Mouse (Mus musculus) kidney, embryonic 14.5 days (tissue): Measurements from ENCODE around the gene Tspan4. TPM values are rescaled to one million over a fixed set of nuclear protein-coding genes. Genes with fewer than 3 reads are reported as not detected.

ENCODE experiments used
- ATAC-seq: fragments of 200-750 bp; cut with Nextera tagmentation; 2 replicates; pipeline ENCODE4 v1.8.0; 2017; ENCODE audit warnings: moderate number of reproducible peaks, mild to moderate bottlenecking, moderate TSS enrichment, moderate library complexity; ENCODE audit not compliant: low FRiP score, low TSS enrichment
- H3K27ac ChIP-seq: fragments of 300-500 bp; sonication (generic); 2 replicates; pipeline ENCODE4 v1.5.1; 2014; ENCODE audit warnings: low read depth, mild to moderate bottlenecking, low read length, moderate library complexity, mixed read lengths
- H3K27me3 ChIP-seq: fragments of 300-500 bp; sonication (generic); 2 replicates; pipeline ENCODE4 v1.6.1; 2014; ENCODE audit warnings: mild to moderate bottlenecking, low read length; ENCODE audit not compliant: control insufficient read depth, insufficient read depth
- H3K36me3 ChIP-seq: fragments of 300-500 bp; sonication (generic); 2 replicates; pipeline ENCODE4 v1.6.1; 2014; ENCODE audit warnings: low read length, mixed read lengths; ENCODE audit not compliant: control insufficient read depth, insufficient read depth
- H3K4me1 ChIP-seq: fragments of 300-500 bp; sonication (generic); 2 replicates; pipeline ENCODE4 v1.6.1; 2014; ENCODE audit warnings: low read length, mixed read lengths; ENCODE audit not compliant: control insufficient read depth, insufficient read depth
- H3K4me2 ChIP-seq: fragments of 300-500 bp; sonication (generic); replicated peaks from 2 replicates; pipeline ENCODE4 v1.6.1; 2014; ENCODE audit warnings: low read depth, mild to moderate bottlenecking, low read length
- H3K4me3 ChIP-seq: fragments of 300-500 bp; sonication (generic); 2 replicates; pipeline ENCODE4 v1.5.1; 2014; ENCODE audit warnings: mild to moderate bottlenecking, low read length
- H3K9ac ChIP-seq: fragments of 300-500 bp; sonication (generic); 2 replicates; pipeline ENCODE4 v1.6.1; 2014; ENCODE audit warnings: low read depth, mild to moderate bottlenecking, low read length, moderate library complexity
- H3K9me3 ChIP-seq: fragments of 300-500 bp; sonication (generic); 2 replicates; pipeline ENCODE4 v1.6.1; 2016; ENCODE audit warnings: low read length; ENCODE audit not compliant: control insufficient read depth
- WGBS: fragments of 180-500 bp; shearing (Covaris S2); extraction: QIAGEN DNeasy Blood & Tissue Kit; methylation state at CpG from one replicate; pipeline ENCODE4 v1.1.7; 2014; 5-methylcytosine and 5-hydroxymethylcytosine counted together
- polyA plus RNA-seq: library from polyadenylated mRNA; unstranded; fragments of >200 nt; fragmentation: Nextera tagmentation; extraction: Ambion mirVana; gene quantifications from 2 replicates; pipeline ENCODE4 v1.2.1, GENCODE M21; 2014

Gene Tspan4
- polyA plus RNA-seq, 1 experiment from 2014 or later = 90.2 TPM

DNA sequence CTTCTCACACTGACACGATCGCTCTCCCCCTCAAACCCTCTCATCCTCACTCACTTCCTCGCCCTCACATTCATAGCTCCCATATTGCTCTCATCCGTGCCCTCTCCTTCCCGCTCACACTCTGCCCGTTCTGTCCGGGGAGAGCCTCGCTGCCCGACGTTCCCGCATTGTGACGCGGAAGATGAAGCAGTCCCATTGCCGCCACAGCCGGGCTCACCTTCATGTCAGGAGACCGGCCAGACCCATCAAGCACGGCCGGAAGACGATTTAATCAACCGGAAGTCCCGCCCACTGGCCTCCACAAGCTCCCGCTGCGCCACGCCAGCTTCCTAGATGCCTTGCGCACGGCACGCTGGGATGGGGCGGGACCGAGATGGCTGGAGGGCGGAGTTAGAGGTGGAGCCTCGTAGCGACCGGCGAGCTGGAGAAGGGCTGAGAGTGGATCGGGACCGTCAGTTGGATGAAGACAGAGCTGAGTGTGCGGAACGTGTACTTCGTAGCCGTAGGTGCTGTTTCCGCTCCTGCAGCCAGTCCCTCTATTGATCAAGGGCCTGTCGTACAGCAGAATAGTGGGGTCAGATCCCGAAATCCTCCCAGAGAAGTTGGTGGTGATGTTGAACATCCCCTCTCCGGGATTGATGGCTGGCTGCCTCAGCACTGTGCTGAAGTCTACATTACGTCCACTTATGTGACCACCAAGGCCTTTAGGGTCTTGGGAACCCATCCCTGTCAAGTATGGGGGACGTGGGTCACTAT, 64.7 kb downstream of the Tspan4 start, which contains the start of gene Chid1:
Chid1 (minus strand) TSS at position 302 of the 756 bp plus-strand sequence.
- 1% methylated on average over 46 of the region's 46 CpGs for WGBS
- H3K36me3 ChIP-seq = no peaks in the 10 kb centered on the region
- H3K4me1 ChIP-seq = peaks cover 12% of the 10 kb centered on the region
- no peaks in the 10 kb centered on the region for H3K9me3 ChIP-seq
- peak within 1 kb of the TSS; percentile 70 for H3K9ac ChIP-seq
- ATAC-seq = peak; percentile 98
- H3K4me2 ChIP-seq = peak within 1 kb of the TSS; percentile 81
- H3K4me3 ChIP-seq = peak within 1 kb of the TSS; percentile 59
- H3K27ac ChIP-seq = peak within 1 kb of the TSS; percentile 57; the same call in 1 of the 2 replicates
- H3K27me3 ChIP-seq = 0 out of 2 replicates have a peak, but pooled peaks cover 2% of the 10 kb centered on the region

DNA sequence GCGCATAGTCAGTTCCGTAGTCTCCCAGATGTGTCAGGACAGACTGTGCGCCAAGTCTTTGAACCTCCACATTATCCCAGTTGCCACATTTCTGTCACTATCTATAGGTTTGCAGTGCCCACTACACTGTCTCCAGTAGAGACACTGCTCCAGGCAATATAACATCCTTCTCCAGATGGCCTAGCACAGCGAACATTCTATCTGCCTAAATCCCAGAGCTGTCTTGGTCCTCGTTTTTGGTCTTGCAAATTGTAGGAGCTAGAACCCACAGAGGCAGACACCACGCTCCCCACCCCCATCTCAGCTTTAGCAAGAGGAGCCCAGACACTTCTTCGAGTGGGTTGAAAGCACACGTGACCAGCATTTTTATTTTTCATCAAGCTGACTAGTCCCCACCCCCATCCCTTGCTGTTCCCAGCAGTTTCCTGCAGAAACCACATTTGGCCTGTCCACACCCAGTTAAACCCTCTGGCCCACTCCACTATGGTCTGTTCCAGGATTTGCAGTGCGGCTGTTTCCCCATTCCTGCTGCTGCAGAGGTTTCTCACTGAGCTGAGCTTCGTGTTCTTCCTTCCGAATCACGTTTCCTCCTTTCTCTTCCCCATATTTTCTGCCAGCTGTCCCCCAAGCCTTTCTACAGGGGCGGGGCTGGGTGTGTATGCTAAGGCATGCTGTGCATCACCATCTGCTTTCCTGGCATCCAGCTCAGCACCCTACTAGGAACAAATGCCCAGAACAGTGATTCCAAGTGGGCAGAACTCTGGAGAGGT, 65.5 kb downstream of the Tspan4 start:
- 59% methylated on average over 13 of the region's 13 CpGs for WGBS

DNA sequence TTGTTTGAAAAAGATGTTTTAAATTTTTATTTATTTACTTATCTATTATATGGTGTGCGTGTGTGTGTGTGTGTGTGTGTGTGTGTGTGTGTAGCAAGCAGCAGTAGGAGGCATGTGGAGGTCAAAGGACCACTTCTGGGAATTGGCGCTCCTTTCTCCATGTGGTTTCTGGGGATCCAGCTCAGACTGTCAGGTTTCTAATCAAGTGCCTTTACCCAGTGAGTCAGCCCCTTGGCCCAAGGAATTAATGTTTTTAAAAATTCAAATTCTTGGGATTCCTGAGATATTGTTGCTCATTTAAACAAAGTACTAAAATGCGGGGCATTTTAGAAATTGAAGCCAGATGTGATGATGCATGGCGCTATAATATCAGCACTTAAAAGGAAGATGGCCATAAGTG, 66.6 kb downstream of the Tspan4 start:
- Histone ChIP-seq H3K4me1 (peaks cover 12% of the 10 kb centered on the region), H3K27me3 (0 out of 2 replicates have a peak, but pooled peaks cover 2% of the 10 kb centered on the region), H3K27ac (no peak overlapping the region), H3K4me2 (no peak overlapping the region), H3K4me3 (no peak overlapping the region), H3K36me3 (no peaks in the 10 kb centered on the region), H3K9ac (no peak overlapping the region), H3K9me3 (no peaks in the 10 kb centered on the region)
- WGBS = 89% methylated on average over 4 of the region's 4 CpGs
- no peak for ATAC-seq

More for the DNA sequence above, 65.5 kb downstream of the Tspan4 start:
- Histone ChIP-seq H3K27ac (peak overlapping the region; percentile 57; the same call in 1 of the 2 replicates), H3K9ac (peak overlapping the region; percentile 58), H3K27me3 (0 out of 2 replicates have a peak, but pooled peaks cover 2% of the 10 kb centered on the region), H3K4me3 (peak overlapping the region; percentile 59), H3K36me3 (no peaks in the 10 kb centered on the region), H3K4me1 (peaks cover 12% of the 10 kb centered on the region), H3K4me2 (peak overlapping the region; percentile 60), H3K9me3 (no peaks in the 10 kb centered on the region)
- ATAC-seq = no peak

DNA sequence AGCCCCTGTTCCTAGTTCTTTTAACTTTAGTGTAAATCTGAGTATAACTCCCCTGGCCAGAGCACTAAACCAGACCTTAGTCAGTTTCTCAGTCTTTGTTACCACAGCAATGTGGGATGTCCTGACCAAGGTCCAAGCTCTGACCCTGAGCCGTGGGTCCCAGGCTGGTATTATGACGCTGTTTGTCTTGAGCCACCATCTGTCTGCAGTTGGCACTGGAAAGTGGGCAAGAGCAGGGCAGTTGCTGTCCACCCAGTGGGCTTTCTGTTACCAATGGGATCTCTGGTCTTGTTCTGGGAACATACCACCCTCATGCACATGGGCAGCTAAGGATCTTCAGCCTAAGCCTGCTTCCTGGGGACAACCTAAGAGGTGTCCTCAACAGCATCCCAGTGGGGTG, 67.5 kb downstream of the Tspan4 start:
- no peaks in the 10 kb centered on the region for H3K9me3 ChIP-seq
- 94% methylated on average over 2 of the region's 2 CpGs for WGBS
- no peaks in the 10 kb centered on the region for H3K36me3 ChIP-seq
- H3K4me1 ChIP-seq = peaks cover 12% of the 10 kb centered on the region
- ATAC-seq = no peak
- no peak overlapping the region for H3K4me3 ChIP-seq
- 0 out of 2 replicates have a peak, but pooled peaks cover 2% of the 10 kb centered on the region for H3K27me3 ChIP-seq
- no peak overlapping the region for H3K27ac ChIP-seq
- no peak overlapping the region for H3K9ac ChIP-seq
- no peak overlapping the region for H3K4me2 ChIP-seq

Other genes starting within 250 kb of the Tspan4 start
- gene Phrf1, start 246.5 kb upstream of the Tspan4 start, polyA plus RNA-seq = 48.5 and 82.6 TPM in 2 replicates
- gene Irf7, start 208.8 kb upstream of the Tspan4 start, polyA plus RNA-seq = 2.4 and 2.7 TPM in 2 replicates
- gene Cdhr5, start 198.5 kb upstream of the Tspan4 start, polyA plus RNA-seq = 1.7 and 3.5 TPM in 2 replicates
- gene Sct, start 196.1 kb upstream of the Tspan4 start, polyA plus RNA-seq = 40.2 and 58.1 TPM in 2 replicates
- gene Drd4, start 183.2 kb upstream of the Tspan4 start, polyA plus RNA-seq = 1.4 and 1.6 TPM in 2 replicates
- 64.0 and 79.7 TPM in 2 replicates for gene Deaf1, start 147.6 kb upstream of the Tspan4 start, polyA plus RNA-seq
- gene Tmem80, start 147.5 kb upstream of the Tspan4 start, polyA plus RNA-seq = 36.7 and 46.8 TPM in 2 replicates
- gene Eps8l2, start 136.4 kb upstream of the Tspan4 start, polyA plus RNA-seq = 9.6 and 18.0 TPM in 2 replicates
- gene Taldo1, start 83.0 kb upstream of the Tspan4 start, polyA plus RNA-seq = 321 and 322 TPM in 2 replicates
- 50.7 and 54.5 TPM in 2 replicates for gene Gatd1, start 61.1 kb upstream of the Tspan4 start, polyA plus RNA-seq
- 0.46 and 1.6 TPM in 2 replicates for gene Cend1, start 45.7 kb upstream of the Tspan4 start, polyA plus RNA-seq
- 22.0 and 34.1 TPM in 2 replicates for gene Slc25a22, start 37.3 kb upstream of the Tspan4 start, polyA plus RNA-seq
- 9.1 and 14.1 TPM in 2 replicates for gene Pidd1, start 31.2 kb upstream of the Tspan4 start, polyA plus RNA-seq
- 1,491 and 1,701 TPM in 2 replicates for gene Rplp2, start 27.9 kb upstream of the Tspan4 start, polyA plus RNA-seq
- gene Pnpla2, start 20.0 kb upstream of the Tspan4 start, polyA plus RNA-seq = 27.4 and 31.9 TPM in 2 replicates
- 13.1 and 13.4 TPM in 2 replicates for gene Cracr2b, start 14.1 kb upstream of the Tspan4 start, polyA plus RNA-seq
- 93.2 and 108 TPM in 2 replicates for gene Cd151, start 7.8 kb upstream of the Tspan4 start, polyA plus RNA-seq
- gene Polr2l, start 108 bp upstream of the Tspan4 start, polyA plus RNA-seq = 77.9 and 85.5 TPM in 2 replicates
- gene Chid1, start 64.6 kb downstream of the Tspan4 start, polyA plus RNA-seq = 28.9 and 38.8 TPM in 2 replicates
- 47.0 and 76.3 TPM in 2 replicates for gene Ap2a2, start 86.9 kb downstream of the Tspan4 start, polyA plus RNA-seq
- 0.09 and 0.31 TPM in 2 replicates for gene Muc6, start 180.1 kb downstream of the Tspan4 start, polyA plus RNA-seq
- 0.14 and 0.61 TPM in 2 replicates for gene Muc2, start 215.1 kb downstream of the Tspan4 start, polyA plus RNA-seq